Mouse (Mus musculus): Measurements from ENCODE around the gene Gm45837.

DNA sequence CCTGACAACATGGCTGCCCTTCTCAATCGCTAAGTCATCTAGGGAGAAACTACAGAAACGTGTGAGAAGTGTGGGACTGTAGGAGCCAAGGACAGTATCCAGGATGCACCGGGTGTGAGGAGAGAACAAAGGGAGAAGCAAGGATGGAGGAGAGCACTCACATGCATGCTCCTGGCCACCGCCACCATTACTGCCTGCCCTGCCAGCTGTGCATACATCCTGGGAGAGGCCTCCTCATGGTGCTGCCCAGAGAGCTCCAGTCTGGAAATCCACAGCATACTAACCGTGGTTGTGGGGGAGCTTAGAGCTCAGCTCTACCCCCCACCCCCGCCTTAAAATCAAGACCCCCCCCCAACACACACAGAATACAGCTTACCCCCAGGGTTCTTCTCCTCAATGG is 104.1 kb downstream of the Gm45837 start:
- TF ChIP-seq CTCF (conservative IDR thresholded peaks at IDR 0.05; ENCODE audit: insufficient read depth, insufficient read length, low read depth, low read length) (no peak), POLR2A (IDR thresholded peaks at IDR 0.05; ENCODE audit: low read depth, low read length) (no peak)

Data from kidney, adult 2 months (tissue).